Mouse (Mus musculus): ENCODE measurements around the gene Slit1.

- no peak for TF ChIP-seq CTCF (IDR thresholded peaks at IDR 0.05; ENCODE audit: borderline replicate concordance, extremely low read depth, insufficient read depth, insufficient read length)
- TF ChIP-seq POLR2A (IDR thresholded peaks at IDR 0.05; ENCODE audit: borderline replicate concordance, extremely low read depth, insufficient read depth, insufficient read length, poor library complexity, severe bottlenecking): no peak
These were observed 18.5 kb downstream of the Slit1 start for GRCm38 (mm10) chr19:41724831-41725470.
